Mouse (Mus musculus) limb, embryonic 14.5 days (tissue): ENCODE measurements at regions not wholly inside any gene's neighbourhood (a gene's known extent, or its start where the extent isn't known, plus 50 kb on each side); places are given as distances from the start of the nearest gene placed in this dataset.

Experiments
- ATAC-seq: fragments of 200-750 bp; cut with Nextera tagmentation; 2 replicates; pipeline ENCODE4 v1.8.0; 2017; ENCODE audit warnings: low read depth, moderate number of reproducible peaks, moderate TSS enrichment; ENCODE audit not compliant: low FRiP score
- DNase-seq: peaks from one replicate; pipeline ENCODE4 v3.0.0-alpha.2; 2015; ENCODE audit warnings: low spot score
- H3K27ac ChIP-seq: fragments of 300-500 bp; sonication (generic); replicated peaks from 2 replicates; pipeline ENCODE4 v1.5.1; 2014; ENCODE audit warnings: low read depth, mild to moderate bottlenecking, low read length, moderate library complexity, mixed read lengths
- H3K27me3 ChIP-seq: fragments of 300-500 bp; sonication (generic); 2 replicates; pipeline ENCODE4 v1.6.1; 2014; ENCODE audit warnings: low read length, mixed read lengths; ENCODE audit not compliant: control insufficient read depth, insufficient read depth
- H3K36me3 ChIP-seq: fragments of 300-500 bp; sonication (generic); 2 replicates; pipeline ENCODE4 v1.6.1; 2014; ENCODE audit warnings: mild to moderate bottlenecking, low read length, moderate library complexity, mixed read lengths; ENCODE audit not compliant: control insufficient read depth, insufficient read depth
- H3K4me1 ChIP-seq: fragments of 300-500 bp; sonication (generic); 2 replicates; pipeline ENCODE4 v1.6.1; 2014; ENCODE audit warnings: antibody characterized with exemption, low read length, mixed read lengths; ENCODE audit not compliant: control insufficient read depth, insufficient read depth
- H3K4me2 ChIP-seq: fragments of 300-500 bp; sonication (generic); replicated peaks from 2 replicates; pipeline ENCODE4 v1.6.1; 2014; ENCODE audit warnings: low read depth, mild to moderate bottlenecking, low read length, moderate library complexity; ENCODE audit not compliant: severe bottlenecking
- H3K4me3 ChIP-seq: fragments of 300-500 bp; sonication (generic); replicated peaks from 2 replicates; pipeline ENCODE4 v1.5.1; 2014; ENCODE audit warnings: low read length
- H3K9ac ChIP-seq: fragments of 300-500 bp; sonication (generic); 2 replicates; pipeline ENCODE4 v1.6.1; 2014; ENCODE audit warnings: mild to moderate bottlenecking, low read depth, low read length, moderate library complexity; ENCODE audit not compliant: severe bottlenecking
- H3K9me3 ChIP-seq: fragments of 300-500 bp; sonication (generic); 2 replicates; pipeline ENCODE4 v1.6.1; 2016; ENCODE audit warnings: low read length; ENCODE audit not compliant: control insufficient read depth
- POLR2A ChIP-seq: fragments of 200-500 bp; IDR thresholded peaks from 2 replicates; pipeline ENCODE4 v1.8.0; 2012; ENCODE audit warnings: inconsistent platforms, mild to moderate bottlenecking, moderate library complexity, borderline replicate concordance; ENCODE audit not compliant: insufficient read depth, insufficient read length; ENCODE audit errors: extremely low read depth
- WGBS: fragments of 180-500 bp; shearing (Covaris S2); extraction: QIAGEN DNeasy Blood & Tissue Kit; methylation state at CpG from one replicate; pipeline ENCODE4 v1.1.7; 2014; 5-methylcytosine and 5-hydroxymethylcytosine counted together

DNA sequence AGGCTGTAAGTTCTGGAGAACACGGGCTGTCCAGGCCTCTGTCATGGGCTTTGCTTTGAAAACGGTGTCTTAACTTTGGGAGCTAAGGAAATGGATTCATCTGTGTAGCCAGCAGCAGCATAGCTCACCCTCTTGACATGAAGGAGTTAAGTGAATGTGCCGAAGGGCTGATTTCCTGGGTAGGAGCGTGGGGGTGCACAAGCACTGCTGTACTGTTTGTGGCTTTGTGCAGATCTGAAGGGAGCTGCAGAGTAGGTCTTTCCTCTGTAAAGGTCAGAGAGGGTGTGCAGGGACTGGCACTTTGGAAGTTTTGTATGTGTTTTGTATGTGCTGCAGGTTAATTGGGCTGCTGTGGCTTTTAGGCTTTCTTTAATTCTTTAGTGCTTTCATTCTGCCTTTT, 102.6 kb upstream of the Rxylt1 start:
- Histone ChIP-seq H3K9ac (no peak overlapping the region), H3K4me2 (no peak overlapping the region), H3K36me3 (no peaks in the 10 kb centered on the region), H3K9me3 (no peaks in the 10 kb centered on the region), H3K4me3 (no peak overlapping the region), H3K27me3 (no peaks in the 10 kb centered on the region), H3K27ac (no peak overlapping the region), H3K4me1 (peaks cover 4% of the 10 kb centered on the region; the same call in 1 of the 2 replicates)
- TF ChIP-seq POLR2A: no peak
- DNase-seq: no peak
- no peak for ATAC-seq
- 48% methylated on average over 4 of the region's 4 CpGs for WGBS

DNA sequence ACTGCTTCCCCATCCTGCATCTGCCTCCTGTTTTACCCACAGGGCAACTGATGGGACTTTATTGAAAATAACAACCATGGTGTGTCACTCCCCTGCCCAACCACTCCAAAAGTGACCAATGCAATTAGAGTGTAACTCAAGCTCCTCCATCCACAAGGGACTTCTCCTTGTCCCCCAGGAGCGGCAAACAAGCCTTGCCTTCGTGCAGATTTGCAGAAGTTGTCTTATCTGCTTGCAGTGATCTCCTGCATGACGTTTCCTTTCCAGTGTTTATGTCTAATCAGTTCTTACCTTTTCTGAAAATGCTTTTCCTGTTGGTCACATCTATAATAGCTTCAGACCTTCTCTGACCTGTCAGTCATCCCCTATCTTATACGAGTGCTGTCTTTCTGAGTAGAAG, 100.5 kb upstream of the Rxylt1 start:
- WGBS: 86% methylated on average over 4 of the region's 4 CpGs
- no peak overlapping the region for H3K4me2 ChIP-seq
- DNase-seq (no peak), ATAC-seq (no peak)
- no peak overlapping the region for H3K4me3 ChIP-seq
- H3K36me3 ChIP-seq: no peaks in the 10 kb centered on the region
- no peak overlapping the region for H3K9ac ChIP-seq
- H3K27ac ChIP-seq: no peak overlapping the region
- no peaks in the 10 kb centered on the region for H3K9me3 ChIP-seq
- H3K27me3 ChIP-seq: no peaks in the 10 kb centered on the region
- no peak for TF ChIP-seq POLR2A
- peaks cover 4% of the 10 kb centered on the region; the same call in 1 of the 2 replicates for H3K4me1 ChIP-seq

DNA sequence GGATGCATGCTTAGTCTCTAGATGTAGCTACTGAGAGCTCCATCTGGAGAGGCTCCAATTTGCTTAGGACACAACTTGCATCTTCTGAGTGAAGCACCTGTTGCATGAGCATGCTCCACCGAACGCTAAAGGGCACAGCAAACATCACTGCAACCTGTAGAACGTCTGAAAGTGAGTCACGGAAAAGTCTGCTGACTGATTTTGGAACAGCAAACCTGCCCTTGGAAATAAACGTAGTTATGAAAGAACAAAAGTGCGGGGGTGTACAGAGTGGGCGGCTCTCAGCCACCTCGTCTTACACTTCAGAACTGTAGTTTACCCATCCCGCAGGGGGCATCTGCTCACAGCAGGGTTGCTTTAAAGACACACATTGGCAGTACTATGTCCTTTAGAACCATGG, 97.0 kb upstream of the Rxylt1 start:
- Histone ChIP-seq H3K9me3 (no peaks in the 10 kb centered on the region), H3K27me3 (no peaks in the 10 kb centered on the region), H3K36me3 (no peaks in the 10 kb centered on the region), H3K9ac (no peak overlapping the region), H3K4me1 (no peaks in the 10 kb centered on the region), H3K27ac (no peak overlapping the region), H3K4me2 (no peak overlapping the region), H3K4me3 (no peak overlapping the region)
- ATAC-seq (no peak), DNase-seq (no peak)
- 88% methylated on average over 9 of the region's 9 CpGs for WGBS
- no peak for TF ChIP-seq POLR2A

DNA sequence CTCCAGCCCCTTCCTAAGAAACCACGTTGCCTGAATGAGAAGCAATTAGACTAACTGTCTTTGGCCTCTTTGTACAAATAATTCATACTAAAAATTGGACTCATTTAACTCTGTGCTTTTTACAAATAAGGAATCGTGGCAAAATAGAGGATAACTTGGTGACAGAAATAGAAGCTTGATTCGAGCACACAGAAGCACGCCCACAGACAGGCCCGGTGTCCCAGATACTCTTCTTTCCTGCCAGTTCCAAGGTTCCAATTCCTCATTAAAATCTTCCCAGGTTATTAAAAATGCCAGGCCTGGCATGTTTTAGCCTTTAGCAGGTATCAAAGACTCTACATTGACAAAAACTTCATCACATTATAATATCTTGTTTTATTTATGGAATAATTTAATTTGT, 96.2 kb upstream of the Rxylt1 start:
- H3K27ac ChIP-seq: no peak overlapping the region
- TF ChIP-seq POLR2A: no peak
- no peak overlapping the region for H3K9ac ChIP-seq
- ATAC-seq (no peak), DNase-seq (no peak)
- no peaks in the 10 kb centered on the region for H3K9me3 ChIP-seq
- no peak overlapping the region for H3K4me2 ChIP-seq
- H3K4me1 ChIP-seq: no peaks in the 10 kb centered on the region
- H3K27me3 ChIP-seq: no peaks in the 10 kb centered on the region
- WGBS: 80% methylated on average over 5 of the region's 5 CpGs
- no peaks in the 10 kb centered on the region for H3K36me3 ChIP-seq
- no peak overlapping the region for H3K4me3 ChIP-seq

DNA sequence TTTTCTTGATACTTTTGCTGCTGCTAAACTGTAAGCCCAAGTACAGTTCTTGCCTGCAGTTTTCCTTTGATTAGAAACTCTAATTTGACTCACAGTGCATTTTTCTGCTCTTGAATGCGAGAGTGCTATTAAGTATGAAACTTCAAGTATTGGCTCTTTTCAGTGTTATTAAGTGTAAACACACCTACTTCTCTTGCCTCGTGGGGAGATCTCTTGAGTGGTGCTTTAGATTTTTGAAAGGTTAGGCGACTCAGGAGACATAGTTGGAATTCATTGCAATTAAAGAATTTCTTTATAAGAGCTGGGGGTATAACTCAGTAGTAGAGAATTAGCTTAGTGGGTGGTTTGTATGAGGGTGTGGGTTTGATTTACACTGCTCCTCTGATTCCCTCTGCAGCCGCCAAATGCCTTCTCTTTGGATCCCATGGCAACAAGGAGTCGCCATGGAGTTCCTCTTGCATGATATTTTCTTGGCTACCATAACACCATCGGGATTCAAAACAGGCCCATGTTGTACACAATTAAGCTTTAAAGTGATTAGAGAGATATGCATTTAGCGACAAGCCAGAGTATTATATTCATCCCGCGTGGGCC, 88.1 kb upstream of the Rxylt1 start:
- no peak overlapping the region for H3K27ac ChIP-seq
- H3K36me3 ChIP-seq: no peaks in the 10 kb centered on the region
- H3K27me3 ChIP-seq: no peaks in the 10 kb centered on the region
- H3K4me2 ChIP-seq: no peak overlapping the region
- no peak overlapping the region for H3K9ac ChIP-seq
- no peaks in the 10 kb centered on the region for H3K9me3 ChIP-seq
- ATAC-seq (peak; percentile 41; the same call in 1 of the 2 replicates), DNase-seq (no peak)
- no peak overlapping the region for H3K4me3 ChIP-seq
- no peak for TF ChIP-seq POLR2A
- H3K4me1 ChIP-seq: no peaks in the 10 kb centered on the region
- WGBS: 77% methylated on average over 9 of the region's 9 CpGs

DNA sequence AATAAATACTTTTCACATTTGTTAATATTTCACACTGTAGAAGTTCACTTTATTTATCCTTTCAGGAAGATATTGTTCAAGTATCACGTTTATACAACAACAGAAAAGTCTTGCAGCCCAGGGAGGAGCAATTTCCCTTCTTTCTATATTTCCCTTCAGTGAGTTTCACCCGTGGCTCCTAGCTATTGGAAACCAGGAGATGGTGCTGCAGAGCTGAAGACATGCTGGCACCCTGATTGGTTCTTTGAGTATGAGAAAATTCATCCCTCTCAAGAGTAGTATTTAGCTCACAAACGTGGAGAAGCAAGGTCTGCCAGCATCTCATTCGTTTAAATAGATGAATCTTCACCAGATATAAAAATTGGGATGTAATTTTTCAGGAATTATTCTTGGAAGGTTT, 85.9 kb upstream of the Rxylt1 start:
- no peak for ATAC-seq
- no peak overlapping the region for H3K4me3 ChIP-seq
- peak; percentile 48 for DNase-seq
- H3K9me3 ChIP-seq: no peaks in the 10 kb centered on the region
- H3K27ac ChIP-seq: no peak overlapping the region
- no peak overlapping the region for H3K9ac ChIP-seq
- 29% methylated on average over 4 of the region's 4 CpGs for WGBS
- H3K4me2 ChIP-seq: no peak overlapping the region
- no peaks in the 10 kb centered on the region for H3K27me3 ChIP-seq
- TF ChIP-seq POLR2A: no peak
- no peaks in the 10 kb centered on the region for H3K4me1 ChIP-seq
- H3K36me3 ChIP-seq: no peaks in the 10 kb centered on the region
